Mouse (Mus musculus): ENCODE data around the gene Sox8. TPM values are rescaled to one million over a fixed set of nuclear protein-coding genes. Genes with fewer than 3 reads are reported as not detected.
A peak's percentile ranks its signal among the peaks of the same experiment; 100 is the strongest.

Gene Sox8
- polyA plus RNA-seq, 1 experiment from 2014 or later, result 25.1 TPM

DNA sequence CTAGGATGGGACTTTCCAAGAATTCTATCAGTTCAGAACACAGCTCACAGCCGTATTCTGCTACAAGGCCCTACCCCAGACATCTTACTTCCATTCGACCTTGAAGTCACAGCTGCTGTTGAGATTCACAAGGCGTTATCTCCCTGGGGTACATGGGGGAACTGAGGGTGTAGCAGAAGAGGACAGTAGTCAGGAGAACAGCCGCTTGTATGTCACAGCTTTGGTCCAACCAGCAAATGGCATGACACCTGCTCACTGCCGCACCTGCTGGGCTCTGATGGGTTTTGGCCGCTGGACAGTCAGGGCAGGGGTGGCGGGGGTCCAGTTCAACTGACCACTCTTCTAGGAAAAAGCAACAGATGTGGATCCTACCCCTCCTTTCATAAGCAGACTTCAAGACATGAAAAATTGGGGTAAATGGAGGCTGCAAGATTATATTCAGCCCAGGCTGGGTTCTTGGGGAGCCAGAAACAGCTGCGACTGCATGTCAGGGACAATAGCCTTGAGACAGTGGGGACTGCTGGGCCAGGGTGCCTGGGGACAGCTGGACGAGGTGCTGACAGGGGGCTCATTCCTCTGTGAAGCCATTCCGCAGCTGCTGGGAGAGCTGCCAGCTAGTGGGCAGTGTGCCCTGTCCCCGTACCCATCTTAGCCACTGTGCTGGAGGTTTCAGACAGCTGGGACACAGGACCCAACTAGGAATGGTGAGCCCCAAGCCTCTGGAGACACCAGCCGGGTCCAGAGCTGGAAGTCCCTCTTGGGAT lies 4.9 kb upstream of the Sox8 start:
- WGBS, result 63% methylated on average over 12 of the region's 12 CpGs
- H3K36me3 ChIP-seq (ENCODE audit: control insufficient read depth, insufficient read depth, low read length), result no peaks in the 10 kb centered on the region
- H3K4me3 ChIP-seq (ENCODE audit: low read length), result no peak overlapping the region
- H3K27me3 ChIP-seq (replicated peaks; ENCODE audit: control insufficient read depth, insufficient read depth, low read length), result 0 out of 2 replicates have a peak, but pooled peaks cover 3% of the 10 kb centered on the region
- H3K4me1 ChIP-seq (ENCODE audit: control insufficient read depth, insufficient read depth, low read depth, low read length), result peaks cover 30% of the 10 kb centered on the region
- H3K4me2 ChIP-seq (ENCODE audit: low read length), result no peak overlapping the region
- no peaks in the 10 kb centered on the region for H3K9me3 ChIP-seq (ENCODE audit: control insufficient read depth, low read length)
- no peak for ATAC-seq
- no peak overlapping the region for H3K9ac ChIP-seq (ENCODE audit: low read depth, low read length)
- no peak overlapping the region for H3K27ac ChIP-seq (ENCODE audit: low read depth, low read length)

DNA sequence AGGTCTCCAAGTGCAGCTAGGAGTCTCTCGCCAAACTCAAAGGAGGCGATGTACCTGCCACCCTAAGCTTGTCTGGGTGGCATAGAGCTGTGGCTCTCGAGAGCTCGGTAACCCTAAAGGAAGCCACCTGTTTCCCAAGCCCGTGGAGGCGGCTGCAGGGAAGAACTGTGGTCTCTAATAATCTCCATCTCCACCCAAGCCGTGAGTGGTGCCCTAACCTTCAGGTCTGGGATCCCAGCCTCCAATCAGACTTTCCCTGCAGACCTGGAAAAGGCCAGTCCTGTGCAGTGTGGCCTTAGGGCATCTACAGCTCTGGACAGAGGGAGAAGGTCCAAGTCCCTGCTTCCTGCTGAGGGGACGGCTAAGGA lies 951 bp upstream of the Sox8 start:
- Histone ChIP-seq H3K9ac (ENCODE audit: low read depth, low read length) (peak overlapping the region; percentile 53), H3K9me3 (ENCODE audit: control insufficient read depth, low read length) (no peaks in the 10 kb centered on the region), H3K4me2 (ENCODE audit: low read length) (peak overlapping the region; percentile 90), H3K4me3 (ENCODE audit: low read length) (peak overlapping the region; percentile 45), H3K27me3 (replicated peaks; ENCODE audit: control insufficient read depth, insufficient read depth, low read length) (peaks cover 10% of the 10 kb centered on the region), H3K4me1 (ENCODE audit: control insufficient read depth, insufficient read depth, low read depth, low read length) (peaks cover 27% of the 10 kb centered on the region), H3K27ac (ENCODE audit: low read depth, low read length) (no peak overlapping the region), H3K36me3 (ENCODE audit: control insufficient read depth, insufficient read depth, low read length) (no peaks in the 10 kb centered on the region)
- 13% methylated on average over 8 of the region's 8 CpGs for WGBS
- no peak for ATAC-seq

DNA sequence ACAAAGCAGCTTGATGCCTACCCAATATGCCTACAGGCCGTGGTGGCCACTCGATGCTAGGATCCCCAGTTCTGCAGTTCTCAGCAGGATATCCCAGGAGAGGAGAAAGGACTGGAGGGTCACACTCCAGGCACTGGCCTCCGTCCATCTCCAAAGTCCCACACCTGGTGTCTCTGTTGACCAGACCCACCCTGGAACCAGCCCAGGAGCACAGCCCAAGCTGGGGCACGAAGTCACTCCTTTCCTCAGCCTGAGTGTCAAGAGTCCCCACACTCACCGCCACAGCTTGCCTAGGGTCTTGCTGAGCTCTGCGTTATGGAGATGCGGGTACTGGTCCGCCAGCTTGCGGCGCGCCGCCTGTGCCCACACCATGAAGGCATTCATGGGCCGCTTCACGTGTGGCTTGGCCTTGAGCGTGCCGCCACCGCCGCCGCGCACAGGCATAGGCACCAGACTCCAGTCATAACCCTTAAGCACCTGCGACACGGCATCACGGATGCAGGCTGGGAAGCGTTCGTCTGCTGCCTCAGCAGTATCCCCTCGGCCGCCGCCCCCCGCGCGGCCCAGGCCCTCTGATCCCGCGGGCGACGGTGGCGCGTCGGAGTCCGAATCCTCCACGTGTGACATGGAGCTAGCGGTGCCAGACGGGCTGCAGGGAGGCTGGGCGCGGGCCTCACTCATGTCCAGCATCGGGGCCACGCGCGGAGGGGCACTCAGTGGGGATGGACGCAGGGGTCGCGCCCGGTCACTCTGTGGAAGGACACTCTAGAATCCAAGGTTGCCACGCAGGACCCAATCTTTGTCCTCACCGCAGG lies 446 bp downstream of the Sox8 start:
- Histone ChIP-seq H3K4me3 (ENCODE audit: low read length) (peak overlapping the region; percentile 45), H3K9me3 (ENCODE audit: control insufficient read depth, low read length) (no peaks in the 10 kb centered on the region), H3K4me2 (ENCODE audit: low read length) (peak overlapping the region; percentile 90), H3K9ac (ENCODE audit: low read depth, low read length) (peak overlapping the region; percentile 53), H3K4me1 (ENCODE audit: control insufficient read depth, insufficient read depth, low read depth, low read length) (peaks cover 21% of the 10 kb centered on the region), H3K27ac (ENCODE audit: low read depth, low read length) (peak overlapping the region; percentile 62; the same call in 1 of the 2 replicates), H3K27me3 (replicated peaks; ENCODE audit: control insufficient read depth, insufficient read depth, low read length) (peaks cover 10% of the 10 kb centered on the region), H3K36me3 (ENCODE audit: control insufficient read depth, insufficient read depth, low read length) (no peaks in the 10 kb centered on the region)
- peak; percentile 9; the same call in 1 of the 2 replicates for ATAC-seq
- 1% methylated on average over 46 of the region's 54 CpGs for WGBS

GRCm38 (mm10) chr17:25568880-25569279 lies 1.6 kb downstream of the Sox8 start:
- ATAC-seq, result no peak
- H3K4me3 ChIP-seq (ENCODE audit: low read length), result peak overlapping the region; percentile 45
- peak overlapping the region; percentile 62 for H3K27ac ChIP-seq (ENCODE audit: low read depth, low read length)
- peaks cover 21% of the 10 kb centered on the region for H3K4me1 ChIP-seq (ENCODE audit: control insufficient read depth, insufficient read depth, low read depth, low read length)
- no peaks in the 10 kb centered on the region for H3K36me3 ChIP-seq (ENCODE audit: control insufficient read depth, insufficient read depth, low read length)
- H3K9ac ChIP-seq (ENCODE audit: low read depth, low read length), result peak overlapping the region; percentile 53
- WGBS, result 53% methylated on average over 11 of the region's 11 CpGs
- peak overlapping the region; percentile 90 for H3K4me2 ChIP-seq (ENCODE audit: low read length)
- H3K27me3 ChIP-seq (replicated peaks; ENCODE audit: control insufficient read depth, insufficient read depth, low read length), result peaks cover 10% of the 10 kb centered on the region
- no peaks in the 10 kb centered on the region for H3K9me3 ChIP-seq (ENCODE audit: control insufficient read depth, low read length)

GRCm38 (mm10) chr17:25568206-25568605 lies 2.3 kb downstream of the Sox8 start:
- peak overlapping the region; percentile 45 for H3K4me3 ChIP-seq (ENCODE audit: low read length)
- H3K9me3 ChIP-seq (ENCODE audit: control insufficient read depth, low read length), result no peaks in the 10 kb centered on the region
- peak overlapping the region; percentile 90 for H3K4me2 ChIP-seq (ENCODE audit: low read length)
- 0 out of 2 replicates have a peak overlapping the region, but pooled peaks have one; percentile 6 for H3K9ac ChIP-seq (ENCODE audit: low read depth, low read length)
- 30% methylated on average over 10 of the region's 10 CpGs for WGBS
- H3K36me3 ChIP-seq (ENCODE audit: control insufficient read depth, insufficient read depth, low read length), result no peaks in the 10 kb centered on the region
- H3K27me3 ChIP-seq (replicated peaks; ENCODE audit: control insufficient read depth, insufficient read depth, low read length), result peaks cover 10% of the 10 kb centered on the region
- peaks cover 24% of the 10 kb centered on the region for H3K4me1 ChIP-seq (ENCODE audit: control insufficient read depth, insufficient read depth, low read depth, low read length)
- H3K27ac ChIP-seq (ENCODE audit: low read depth, low read length), result peak overlapping the region; percentile 60
- peak; percentile 48 for ATAC-seq

DNA sequence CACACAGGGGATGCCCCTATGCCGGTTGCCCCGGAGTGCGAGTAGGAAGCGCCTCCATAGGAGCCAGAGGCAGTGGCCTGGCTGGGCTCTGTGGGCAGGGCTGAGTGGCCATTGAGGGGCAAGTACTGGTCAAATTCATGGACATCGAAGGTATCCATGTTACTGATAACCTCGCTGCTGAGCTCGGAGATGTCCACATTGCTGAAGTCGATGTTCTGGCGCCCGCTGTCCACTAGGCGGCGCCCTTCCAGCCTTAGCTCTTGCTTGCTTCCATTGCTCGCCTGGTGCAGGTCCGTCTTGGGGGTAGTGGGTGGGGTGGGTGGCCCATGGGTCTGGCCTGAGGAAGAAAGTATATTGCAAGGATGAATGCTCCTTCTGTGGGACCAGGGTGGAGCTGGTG lies 2.7 kb downstream of the Sox8 start:
- ATAC-seq, result no peak
- H3K27ac ChIP-seq (ENCODE audit: low read depth, low read length), result peak overlapping the region; percentile 60
- H3K4me1 ChIP-seq (ENCODE audit: control insufficient read depth, insufficient read depth, low read depth, low read length), result peaks cover 24% of the 10 kb centered on the region
- peaks cover 10% of the 10 kb centered on the region for H3K27me3 ChIP-seq (replicated peaks; ENCODE audit: control insufficient read depth, insufficient read depth, low read length)
- H3K9ac ChIP-seq (ENCODE audit: low read depth, low read length), result peak overlapping the region; percentile 57
- no peaks in the 10 kb centered on the region for H3K9me3 ChIP-seq (ENCODE audit: control insufficient read depth, low read length)
- WGBS, result 23% methylated on average over 14 of the region's 14 CpGs
- peak overlapping the region; percentile 45 for H3K4me3 ChIP-seq (ENCODE audit: low read length)
- no peaks in the 10 kb centered on the region for H3K36me3 ChIP-seq (ENCODE audit: control insufficient read depth, insufficient read depth, low read length)
- H3K4me2 ChIP-seq (ENCODE audit: low read length), result peak overlapping the region; percentile 90

DNA sequence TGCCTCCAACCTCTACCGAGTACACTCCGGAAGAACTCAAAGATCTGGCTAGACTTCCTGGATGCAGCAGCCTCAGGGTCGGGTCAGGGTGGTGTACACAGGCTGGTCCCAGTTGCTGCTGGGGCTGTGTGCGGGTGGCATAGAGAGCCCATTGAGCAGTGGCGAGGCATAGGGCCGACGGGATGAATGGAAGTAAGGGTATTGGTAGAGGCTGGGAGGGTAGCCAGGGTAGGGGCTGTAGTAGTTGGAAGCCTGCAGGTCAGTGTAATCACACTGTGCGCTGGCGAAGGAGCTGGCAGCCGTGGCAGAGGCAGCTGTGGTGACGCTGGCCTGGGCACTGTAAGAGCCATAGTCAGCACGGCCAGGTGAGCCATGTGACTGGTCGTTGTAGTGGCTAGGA lies 3.2 kb downstream of the Sox8 start:
- H3K4me3 ChIP-seq (ENCODE audit: low read length), result peak overlapping the region; percentile 45
- H3K27ac ChIP-seq (ENCODE audit: low read depth, low read length), result peak overlapping the region; percentile 60
- H3K9ac ChIP-seq (ENCODE audit: low read depth, low read length), result peak overlapping the region; percentile 57

GRCm38 (mm10) chr17:25565860-25566600 lies 4.5 kb downstream of the Sox8 start:
- WGBS, result 69% methylated on average over 17 of the region's 17 CpGs
- peaks cover 19% of the 10 kb centered on the region for H3K4me1 ChIP-seq (ENCODE audit: control insufficient read depth, insufficient read depth, low read depth, low read length)
- peak overlapping the region; percentile 18 for H3K4me3 ChIP-seq (ENCODE audit: low read length)
- H3K27me3 ChIP-seq (replicated peaks; ENCODE audit: control insufficient read depth, insufficient read depth, low read length), result peaks cover 8% of the 10 kb centered on the region
- peak overlapping the region; percentile 43 for H3K4me2 ChIP-seq (ENCODE audit: low read length)
- no peaks in the 10 kb centered on the region for H3K9me3 ChIP-seq (ENCODE audit: control insufficient read depth, low read length)
- H3K36me3 ChIP-seq (ENCODE audit: control insufficient read depth, insufficient read depth, low read length), result no peaks in the 10 kb centered on the region
- H3K27ac ChIP-seq (ENCODE audit: low read depth, low read length), result peak overlapping the region; percentile 76
- 0 out of 2 replicates have a peak overlapping the region, but pooled peaks have one; percentile 2 for H3K9ac ChIP-seq (ENCODE audit: low read depth, low read length)
- ATAC-seq, result no peak

More for the DNA sequence above, 3.2 kb downstream of the Sox8 start:
- Histone ChIP-seq H3K9me3 (ENCODE audit: control insufficient read depth, low read length) (no peaks in the 10 kb centered on the region), H3K4me1 (ENCODE audit: control insufficient read depth, insufficient read depth, low read depth, low read length) (peaks cover 24% of the 10 kb centered on the region), H3K27me3 (replicated peaks; ENCODE audit: control insufficient read depth, insufficient read depth, low read length) (peaks cover 10% of the 10 kb centered on the region), H3K36me3 (ENCODE audit: control insufficient read depth, insufficient read depth, low read length) (no peaks in the 10 kb centered on the region), H3K4me2 (ENCODE audit: low read length) (peak overlapping the region; percentile 90)
- ATAC-seq, result peak; percentile 17; the same call in 1 of the 2 replicates
- WGBS, result 65% methylated on average over 13 of the region's 13 CpGs
